ENCODE assay signal across 8 mouse cellular contexts in the genomic region with DNA sequence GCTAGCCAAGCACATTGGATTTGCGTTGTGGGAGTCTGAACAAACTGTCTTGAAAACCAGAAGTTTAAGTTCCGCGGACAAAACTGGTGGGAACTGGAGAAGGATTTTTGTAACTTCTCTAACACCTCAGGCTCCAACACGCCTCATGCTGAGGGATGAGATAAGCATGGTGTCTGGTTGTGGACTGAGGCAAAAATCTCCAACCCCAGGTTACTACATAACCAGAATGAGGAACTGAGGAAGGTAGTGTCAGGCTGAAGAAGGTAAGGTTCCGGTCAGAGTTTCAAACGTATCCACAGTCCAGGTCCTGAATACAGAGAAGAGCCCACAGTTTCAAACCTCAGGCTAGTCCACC. TPM values are rescaled to one million over a fixed set of nuclear protein-coding genes. Genes with fewer than 3 reads are reported as not detected.
A peak's percentile ranks its signal among the peaks of the same experiment; 100 is the strongest.
DNase-seq lines count a peak whose midpoint lies in the region; ATAC-seq and TF ChIP-seq lines count a peak whose summit lies in the region.

No protein-coding gene starts in this region.

- no peaks in the 10 kb centered on the region for H3K9me3 ChIP-seq in kidney, embryonic 15.5 days (replicated peaks)
- no peaks in the 10 kb centered on the region for H3K9me3 ChIP-seq in embryonic facial prominence, embryonic 10.5 days
- no peaks in the 10 kb centered on the region for H3K9me3 ChIP-seq in hindbrain, postnatal 0 days (ENCODE audit: low read length)
- H3K9me3 ChIP-seq in midbrain, embryonic 14.5 days (ENCODE audit: control insufficient read depth, low read length): no peaks in the 10 kb centered on the region

- no peak for ATAC-seq in kidney, embryonic 15.5 days (replicated peaks; ENCODE audit: low FRiP score)
- ATAC-seq in hindbrain, postnatal 0 days: no peak
- ATAC-seq in midbrain, embryonic 14.5 days (ENCODE audit: low FRiP score, low TSS enrichment): no peak

- H3K4me3 ChIP-seq in kidney, embryonic 15.5 days (replicated peaks): peak overlapping the region; percentile 83
- H3K4me3 ChIP-seq in embryonic facial prominence, embryonic 10.5 days: peak overlapping the region; percentile 76
- H3K4me3 ChIP-seq in hindbrain, postnatal 0 days (ENCODE audit: low read length): peak overlapping the region; percentile 84
- H3K4me3 ChIP-seq in midbrain, embryonic 14.5 days (replicated peaks; ENCODE audit: low read depth, low read length): peak overlapping the region; percentile 60

- H3K36me3 ChIP-seq in kidney, embryonic 15.5 days: no peaks in the 10 kb centered on the region
- no peaks in the 10 kb centered on the region for H3K36me3 ChIP-seq in embryonic facial prominence, embryonic 10.5 days (replicated peaks)
- H3K36me3 ChIP-seq in hindbrain, postnatal 0 days (ENCODE audit: insufficient read depth, low read length): no peaks in the 10 kb centered on the region
- no peaks in the 10 kb centered on the region for H3K36me3 ChIP-seq in midbrain, embryonic 14.5 days (ENCODE audit: control insufficient read depth, insufficient read depth, low read length)

- no peak for DNase-seq in kidney, postnatal 25 days
- DNase-seq in embryonic facial prominence, embryonic 10.5 days (ENCODE audit: low spot score): no peak
- DNase-seq in hindbrain, postnatal 0 days (ENCODE audit: low spot score): no peak
- DNase-seq in midbrain, embryonic 14.5 days: no peak
- DNase-seq in frontal cortex, postnatal 14 days (ENCODE audit: low spot score in 2 of 2): no peak
- no peak for DNase-seq in cerebellum, adult 9-10 months
- no peak for DNase-seq in thymus, postnatal 25 days

- no peak for TF ChIP-seq CTCF in hindbrain, postnatal 0 days (IDR thresholded peaks at IDR 0.05; ENCODE audit: low read depth)

- peaks cover 25% of the 10 kb centered on the region for H3K4me1 ChIP-seq in kidney, embryonic 15.5 days
- peaks cover 15% of the 10 kb centered on the region; the same call in 1 of the 2 replicates for H3K4me1 ChIP-seq in embryonic facial prominence, embryonic 10.5 days
- H3K4me1 ChIP-seq in hindbrain, postnatal 0 days (ENCODE audit: insufficient read depth, low read length): peaks cover 4% of the 10 kb centered on the region; the same call in 1 of the 2 replicates
- peaks cover 5% of the 10 kb centered on the region for H3K4me1 ChIP-seq in midbrain, embryonic 14.5 days (ENCODE audit: control insufficient read depth, insufficient read depth, low read length)

- WGBS in kidney, embryonic 15.5 days: 30% methylated on average over 6 of the region's 6 CpGs
- 30% methylated on average over 6 of the region's 6 CpGs for WGBS in embryonic facial prominence, embryonic 10.5 days
- 33% methylated on average over 6 of the region's 6 CpGs for WGBS in hindbrain, postnatal 0 days
- 35% methylated on average over 6 of the region's 6 CpGs for WGBS in midbrain, embryonic 14.5 days

- peak overlapping the region; percentile 58; the same call in 1 of the 2 replicates for H3K27ac ChIP-seq in kidney, embryonic 15.5 days
- H3K27ac ChIP-seq in embryonic facial prominence, embryonic 10.5 days (replicated peaks): no peak overlapping the region
- no peak overlapping the region for H3K27ac ChIP-seq in hindbrain, postnatal 0 days
- no peak overlapping the region for H3K27ac ChIP-seq in midbrain, embryonic 14.5 days (replicated peaks; ENCODE audit: low read depth, low read length)

- H3K4me2 ChIP-seq in kidney, embryonic 15.5 days: peak overlapping the region; percentile 60
- peak overlapping the region; percentile 93 for H3K4me2 ChIP-seq in hindbrain, postnatal 0 days (ENCODE audit: low read depth, low read length)
- H3K4me2 ChIP-seq in midbrain, embryonic 14.5 days (ENCODE audit: low read length): peak overlapping the region; percentile 80

- no peaks in the 10 kb centered on the region for H3K27me3 ChIP-seq in kidney, embryonic 15.5 days
- peaks cover 13% of the 10 kb centered on the region; the same call in 1 of the 2 replicates for H3K27me3 ChIP-seq in embryonic facial prominence, embryonic 10.5 days (replicated peaks; ENCODE audit: low read depth, poor library complexity, severe bottlenecking)
- no peaks in the 10 kb centered on the region for H3K27me3 ChIP-seq in hindbrain, postnatal 0 days (ENCODE audit: insufficient read depth, low read length)
- no peaks in the 10 kb centered on the region for H3K27me3 ChIP-seq in midbrain, embryonic 14.5 days (ENCODE audit: control insufficient read depth, insufficient read depth, low read length)

- no peak overlapping the region for H3K9ac ChIP-seq in kidney, embryonic 15.5 days
- no peak overlapping the region for H3K9ac ChIP-seq in hindbrain, postnatal 0 days (replicated peaks; ENCODE audit: low read length)
- H3K9ac ChIP-seq in midbrain, embryonic 14.5 days (replicated peaks; ENCODE audit: low read length): no peak overlapping the region

RNA-seq across cellular contexts. Expression of a gene that starts 0.5 kb away (rescaled TPM):
- 54.0 and 58.1 TPM in 2 replicates for polyA plus RNA-seq in kidney, embryonic 15.5 days (2015; fragmentation: Nextera tagmentation; extraction: Ambion mirVana)
- 29.5 and 29.6 TPM in 2 replicates for polyA plus RNA-seq in embryonic facial prominence, embryonic 10.5 days (2016; fragmentation: Nextera tagmentation; extraction: Ambion mirVana)
- 15.2 and 18.1 TPM in 2 replicates for total RNA-seq in hindbrain, postnatal 0 days (2014; rRNA removed)
- 28.3 and 31.8 TPM in 2 replicates for polyA plus RNA-seq in hindbrain, postnatal 0 days (2015; fragmentation: Nextera tagmentation; extraction: Ambion mirVana)
- 16.6 and 23.9 TPM in 2 replicates for polyA plus RNA-seq in midbrain, embryonic 14.5 days (2014; fragmentation: Nextera tagmentation; extraction: Ambion mirVana)

RNA-seq across cellular contexts. Expression of a gene that starts 30.5 kb away (rescaled TPM):
- not detected in 2 replicates for polyA plus RNA-seq in kidney, embryonic 15.5 days (2015; fragmentation: Nextera tagmentation; extraction: Ambion mirVana)
- polyA plus RNA-seq in embryonic facial prominence, embryonic 10.5 days (2016; fragmentation: Nextera tagmentation; extraction: Ambion mirVana): not detected in 2 replicates
- not detected in 2 replicates for total RNA-seq in hindbrain, postnatal 0 days (2014; rRNA removed)
- not detected in 2 replicates for polyA plus RNA-seq in hindbrain, postnatal 0 days (2015; fragmentation: Nextera tagmentation; extraction: Ambion mirVana)
- polyA plus RNA-seq in midbrain, embryonic 14.5 days (2014; fragmentation: Nextera tagmentation; extraction: Ambion mirVana): not detected in 2 replicates
